Mouse (Mus musculus) adrenal gland, postnatal 25 days (tissue): ENCODE measurements around the gene Ddx50. TPM values are rescaled to one million over a fixed set of nuclear protein-coding genes. Genes with fewer than 3 reads are reported as not detected.
"Not testable (repeated sequence)": the region's sequence is repeated elsewhere in the genome, so short reads cannot be mapped to it uniquely, and the experiment has no call there.

ENCODE experiments used
- DNase-seq: peaks from one replicate; pipeline ENCODE4 v3.0.0; 2021; ENCODE audit warnings: mixed read lengths
- microRNA-seq, 2 experiments: library from miRNA; unstranded; fragments of <30 nt; microRNA quantifications; one replicate each; pipeline ENCODE4 v1.2.0; 2021
- total RNA-seq: library from RNA; stranded (reverse); gene quantifications from 2 replicates; pipeline ENCODE4 v1.2.3, GENCODE M21; 2021

Ddx50 gene
- total RNA-seq, 1 experiment from 2014 or later, result 111 TPM

GRCm38 (mm10) chr10:62601053-62601791 lies 49.8 kb downstream of the Ddx50 start:
- DNase-seq, result no peak

- no peak for DNase-seq
These were observed 51.0 kb downstream of the Ddx50 start for GRCm38 (mm10) chr10:62600056-62600455.

- DNase-seq, result not testable (repeated sequence)
These were observed 51.7 kb downstream of the Ddx50 start for GRCm38 (mm10) chr10:62599311-62599710.

GRCm38 (mm10) chr10:62592496-62592895 lies 58.5 kb downstream of the Ddx50 start:
- no peak for DNase-seq

GRCm38 (mm10) chr10:62590200-62590599 lies 60.8 kb downstream of the Ddx50 start:
- DNase-seq, result peak; percentile 75

DNA sequence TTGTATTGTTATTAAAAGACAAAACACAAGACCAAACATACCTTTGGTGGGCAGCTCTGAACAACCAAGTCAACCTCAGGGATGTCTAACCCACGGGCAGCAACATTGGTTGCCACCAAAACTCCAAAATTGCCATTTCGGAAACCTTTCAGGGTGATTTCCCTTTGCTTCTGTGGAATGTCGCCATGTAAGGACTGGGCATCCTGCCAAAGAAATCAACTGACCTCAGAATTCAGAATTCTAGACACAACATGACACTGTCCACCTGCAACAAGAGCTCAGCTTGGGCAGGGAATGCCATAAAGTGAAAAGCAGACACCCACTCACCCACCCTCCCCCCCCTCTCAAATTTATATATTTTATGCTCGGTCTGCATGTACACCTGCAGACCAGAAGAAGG lies 62.4 kb downstream of the Ddx50 start:
- no peak for DNase-seq

- no peak for DNase-seq
These were observed 67.8 kb downstream of the Ddx50 start for GRCm38 (mm10) chr10:62583245-62583644.

DNA sequence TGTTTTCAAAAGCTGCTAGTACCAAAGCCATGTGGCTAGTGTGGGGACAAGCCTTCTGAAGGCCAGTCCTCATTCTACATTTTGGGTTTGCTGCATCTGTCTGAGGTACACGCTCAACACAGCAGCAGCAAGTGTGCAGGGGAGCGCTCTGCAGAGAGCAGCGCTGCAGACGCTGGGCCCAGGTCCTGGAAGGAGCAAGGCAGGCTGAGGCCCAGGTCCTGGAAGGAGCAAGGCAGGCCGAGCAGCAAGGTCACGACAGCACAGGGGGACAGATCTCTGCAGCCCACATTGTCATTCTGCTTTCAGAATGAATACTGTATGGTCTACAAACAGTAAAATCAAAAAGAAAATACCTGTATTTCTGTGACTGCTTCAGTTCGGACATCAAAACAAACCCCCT lies 68.3 kb downstream of the Ddx50 start:
- DNase-seq, result no peak

DNA sequence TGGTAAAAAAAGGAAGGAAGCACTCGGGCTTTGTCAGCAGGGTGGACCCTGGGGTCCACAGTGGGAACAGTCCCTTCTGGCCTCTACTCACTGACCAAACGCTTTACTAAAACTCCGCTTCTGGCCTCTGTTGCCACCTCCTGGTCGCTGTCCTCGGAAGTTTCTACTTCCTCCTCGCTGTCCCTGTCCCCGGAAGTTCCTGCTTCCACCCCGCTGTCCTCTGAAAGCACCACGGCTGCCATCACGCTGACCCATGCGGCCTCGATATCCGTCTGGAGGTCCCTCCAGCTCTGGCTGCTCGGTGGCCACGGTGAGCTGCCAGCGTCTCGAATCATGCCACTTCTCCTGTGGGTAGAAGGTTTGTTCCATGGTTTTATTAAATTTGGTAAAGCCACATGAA lies 68.8 kb downstream of the Ddx50 start:
- no peak for DNase-seq

DNA sequence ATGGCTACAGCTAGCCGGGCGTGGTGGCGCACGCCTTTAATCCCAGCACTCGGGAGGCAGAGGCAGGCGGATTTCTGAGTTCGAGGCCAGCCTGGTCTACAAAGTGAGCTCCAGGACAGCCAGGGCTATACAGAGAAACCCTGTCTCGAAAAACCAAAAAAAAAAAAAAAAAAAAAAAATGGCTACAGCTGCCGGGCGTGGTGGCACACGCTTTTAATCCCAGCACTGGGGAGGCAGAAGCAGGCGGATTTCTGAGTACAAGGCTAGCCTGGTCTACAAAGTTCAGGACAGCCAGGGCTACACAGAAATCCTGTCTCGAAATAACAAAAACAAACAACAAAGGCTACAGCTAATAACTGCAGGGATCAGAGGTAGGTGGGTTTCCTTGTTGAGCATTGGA lies 71.9 kb downstream of the Ddx50 start:
- DNase-seq, result not testable (repeated sequence)

GRCm38 (mm10) chr10:62578338-62579100 lies 72.5 kb downstream of the Ddx50 start, which contains the start of gene Kif1bp:
Gene Kif1bp (minus strand): TSS chr10:62578457.
- peak; percentile 95 for DNase-seq

DNA sequence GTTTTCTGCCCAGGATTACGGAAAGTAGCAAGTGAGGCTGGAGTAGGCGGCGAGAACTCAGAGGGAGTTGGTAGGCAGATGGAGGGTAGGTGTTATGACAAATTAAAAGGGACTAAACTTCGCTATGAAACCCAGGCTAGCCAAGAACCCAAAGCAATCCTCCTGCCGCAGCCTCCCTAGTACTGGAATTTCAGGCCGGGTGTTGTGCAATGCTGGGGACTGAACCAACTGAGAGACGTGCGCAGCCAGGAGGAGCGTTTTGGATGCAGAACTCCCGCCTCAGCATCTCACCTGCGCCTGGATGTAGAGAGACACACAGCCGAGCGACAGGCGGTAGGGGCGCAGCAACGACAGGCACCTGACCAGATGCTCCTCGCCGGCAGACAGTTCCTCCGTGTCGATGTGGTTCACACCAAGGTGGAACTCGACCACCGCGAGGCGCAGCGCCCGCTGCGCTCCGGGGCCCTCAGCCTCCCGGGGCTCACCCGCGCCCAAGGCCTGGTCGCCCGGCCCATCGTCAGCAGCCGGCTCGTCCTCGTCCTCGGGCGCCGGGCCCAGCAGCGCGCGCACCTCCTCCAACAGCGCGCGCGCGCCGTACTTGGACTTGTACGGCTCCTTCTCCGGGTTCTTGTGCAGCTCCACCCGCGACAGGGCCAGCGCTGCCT lies 73.2 kb downstream of the Ddx50 start:
- no peak for DNase-seq

DNA sequence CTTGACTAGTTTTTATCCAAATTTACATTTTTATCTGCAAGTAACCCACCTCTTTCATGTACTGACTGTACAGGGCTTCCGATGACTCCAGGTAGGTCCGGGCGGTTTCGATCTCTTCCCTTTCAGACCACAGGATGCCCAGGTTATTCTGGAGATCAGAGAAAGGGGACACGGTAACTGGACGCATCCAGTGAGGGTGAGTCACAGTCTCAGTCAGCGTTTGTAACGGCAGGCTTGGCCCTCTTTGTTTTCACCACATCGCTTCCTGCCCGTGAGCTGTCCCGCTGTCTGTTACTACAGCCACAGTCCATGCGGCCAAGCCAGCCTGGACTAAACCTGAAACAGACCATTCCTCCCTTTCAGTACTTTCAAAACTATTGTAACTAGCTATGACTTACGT lies 76.0 kb downstream of the Ddx50 start:
- no peak for DNase-seq

GRCm38 (mm10) chr10:62570126-62570871 lies 80.7 kb downstream of the Ddx50 start:
- no peak for DNase-seq

GRCm38 (mm10) chr10:62568861-62569260 lies 82.2 kb downstream of the Ddx50 start:
- no peak for DNase-seq

Small RNA genes within 50 kb of the gene (microRNA-seq; reads per million reads assigned to microRNA genes)
- 0 reads per million in 2 experiments for gene Mir7215

Other genes starting within 250 kb of the Ddx50 start
- gene Hkdc1, start 228.7 kb downstream of the Ddx50 start, total RNA-seq, result not detected in 2 replicates
- gene 4930507D05Rik, start 201.7 kb downstream of the Ddx50 start, total RNA-seq, result 0.46 TPM in 1 of 2 replicates, not detected in the other
- gene Supv3l1, start 201.5 kb downstream of the Ddx50 start, total RNA-seq, result 37.7 and 37.9 TPM in 2 replicates
- gene Vps26a, start 164.4 kb downstream of the Ddx50 start, total RNA-seq, result 55.0 and 55.2 TPM in 2 replicates
- gene Srgn, start 123.8 kb downstream of the Ddx50 start, total RNA-seq, result 30.1 and 36.4 TPM in 2 replicates
- gene Kif1bp, start 72.8 kb downstream of the Ddx50 start, total RNA-seq, result 53.7 and 60.9 TPM in 2 replicates
- gene Ddx21, start 48.9 kb downstream of the Ddx50 start, total RNA-seq, result 56.8 and 80.6 TPM in 2 replicates
- 0.82 and 2.0 TPM in 2 replicates for gene Stox1, start 74.9 kb upstream of the Ddx50 start, total RNA-seq
- gene Ccar1, start 141.1 kb upstream of the Ddx50 start, total RNA-seq, result 65.3 and 69.8 TPM in 2 replicates